Mouse (Mus musculus) T-cell, adult 2 months (primary cell): ENCODE measurements around the gene Rad51b.

Experiments
- DNase-seq: peaks from one replicate; pipeline ENCODE4 v3.0.0; 2022; ENCODE audit warnings: low spot score

Rad51b gene

GRCm38 (mm10) chr12:79531809-79532798 is 235.0 kb downstream of the Rad51b start:
- no peak for DNase-seq

GRCm38 (mm10) chr12:79534778-79535177 is 237.7 kb downstream of the Rad51b start:
- DNase-seq = no peak

GRCm38 (mm10) chr12:79535532-79536437 is 238.7 kb downstream of the Rad51b start:
- no peak for DNase-seq

GRCm38 (mm10) chr12:79540176-79540575 is 243.1 kb downstream of the Rad51b start:
- DNase-seq = peak; percentile 5

GRCm38 (mm10) chr12:79541581-79541980 is 244.5 kb downstream of the Rad51b start:
- DNase-seq = no peak

- DNase-seq = no peak
These were observed 248.0 kb downstream of the Rad51b start for GRCm38 (mm10) chr12:79545063-79545462.

GRCm38 (mm10) chr12:79547556-79547955 is 250.5 kb downstream of the Rad51b start:
- DNase-seq = no peak

- no peak for DNase-seq
These were observed 251.7 kb downstream of the Rad51b start for GRCm38 (mm10) chr12:79548607-79549330.

- no peak for DNase-seq
These were observed 253.1 kb downstream of the Rad51b start for GRCm38 (mm10) chr12:79550049-79550682.

- no peak for DNase-seq
These were observed 254.2 kb downstream of the Rad51b start for GRCm38 (mm10) chr12:79551274-79551673.

- no peak for DNase-seq
These were observed 256.0 kb downstream of the Rad51b start for GRCm38 (mm10) chr12:79553056-79553455.

GRCm38 (mm10) chr12:79557904-79558303 is 260.8 kb downstream of the Rad51b start:
- no peak for DNase-seq

- DNase-seq = no peak
These were observed 261.6 kb downstream of the Rad51b start for GRCm38 (mm10) chr12:79558711-79559110.

GRCm38 (mm10) chr12:79559410-79560015 is 262.4 kb downstream of the Rad51b start:
- no peak for DNase-seq

GRCm38 (mm10) chr12:79560084-79560699 is 263.1 kb downstream of the Rad51b start:
- no peak for DNase-seq

GRCm38 (mm10) chr12:79560893-79561292 is 263.8 kb downstream of the Rad51b start:
- DNase-seq = no peak

- no peak for DNase-seq
These were observed 277.3 kb downstream of the Rad51b start for GRCm38 (mm10) chr12:79574159-79575040.

- DNase-seq = no peak
These were observed 278.0 kb downstream of the Rad51b start for GRCm38 (mm10) chr12:79575041-79575541.

- DNase-seq = no peak
These were observed 280.4 kb downstream of the Rad51b start for GRCm38 (mm10) chr12:79577525-79577924.
